Mouse (Mus musculus) spleen, adult 2 months (tissue): ENCODE data around the gene Tdrd9. TPM values are rescaled to one million over a fixed set of nuclear protein-coding genes. Genes with fewer than 3 reads are reported as not detected.

Experiments used
- DNase-seq, 2 experiments: peaks; one replicate each; pipeline versions ENCODE4 v3.0.0 to v3.0.0-alpha.2; 2012 to 2021; ENCODE audit warnings: low spot score in 2 of 2, low read depth in 1 of 2
- H3K27ac ChIP-seq: fragments of 200-500 bp; 2 replicates; pipeline ENCODE4 v1.5.1; 2012; ENCODE audit warnings: low read length, inconsistent platforms; ENCODE audit not compliant: insufficient read depth
- H3K27me3 ChIP-seq: fragments of 200-500 bp; 2 replicates; pipeline ENCODE4 v1.6.1; 2012; ENCODE audit warnings: mild to moderate bottlenecking, moderate library complexity, low read length, inconsistent platforms; ENCODE audit not compliant: control insufficient read depth, insufficient read depth
- H3K36me3 ChIP-seq: fragments of 200-500 bp; 2 replicates; pipeline ENCODE4 v1.6.1; 2012; ENCODE audit warnings: mild to moderate bottlenecking, low read length, inconsistent platforms; ENCODE audit not compliant: control insufficient read depth, insufficient read depth
- H3K4me1 ChIP-seq: fragments of 200-500 bp; 2 replicates; pipeline ENCODE4 v1.6.1; 2011; ENCODE audit warnings: inconsistent platforms; ENCODE audit not compliant: control insufficient read depth, insufficient read depth, insufficient read length
- H3K4me3 ChIP-seq: fragments of 200-500 bp; 2 replicates; pipeline ENCODE4 v1.5.1; 2011; ENCODE audit warnings: mild to moderate bottlenecking, inconsistent platforms; ENCODE audit not compliant: insufficient read depth, insufficient read length; ENCODE audit errors: extremely low read depth
- CTCF ChIP-seq: fragments of 200-500 bp; IDR thresholded peaks from 2 replicates; pipeline ENCODE4 v1.5.1; 2011; ENCODE audit warnings: mild to moderate bottlenecking, inconsistent platforms; ENCODE audit not compliant: insufficient read depth, insufficient read length, insufficient replicate concordance; ENCODE audit errors: extremely low read depth
- POLR2A ChIP-seq: fragments of 200-500 bp; IDR thresholded peaks from 2 replicates; pipeline ENCODE4 v1.6.1; 2011; ENCODE audit warnings: low read depth, low read length, inconsistent platforms
- WGBS: fragments of 180-500 bp; shearing (Covaris S2); methylation state at CpG from one replicate; pipeline ENCODE4 v1.1.7; 2018; 5-methylcytosine and 5-hydroxymethylcytosine counted together
- polyA plus RNA-seq: library from polyadenylated mRNA; depleted of rRNA; stranded (reverse); fragments of >200 nt; gene quantifications from 2 replicates; pipeline ENCODE4 v1.2.3, GENCODE M21; 2012; rRNA removed

Tdrd9 gene
- polyA plus RNA-seq, 1 experiment, result not detected

GRCm38 (mm10) chr12:112117006-112117405, 145.6 kb downstream of the Tdrd9 start:
- no peak overlapping the region for H3K4me3 ChIP-seq

GRCm38 (mm10) chr12:112117649-112118048, 146.3 kb downstream of the Tdrd9 start:
- Histone ChIP-seq H3K4me3 (no peak overlapping the region), H3K4me1 (no peaks in the 10 kb centered on the region), H3K36me3 (no peaks in the 10 kb centered on the region), H3K27ac (no peak overlapping the region), H3K27me3 (no peaks in the 10 kb centered on the region)
- WGBS, result 74% methylated on average over 7 of the region's 7 CpGs
- no peak for DNase-seq
- TF ChIP-seq POLR2A (no peak), CTCF (no peak)

More at GRCm38 (mm10) chr12:112117006-112117405, 145.6 kb downstream of the Tdrd9 start:
- no peak for TF ChIP-seq POLR2A
- TF ChIP-seq CTCF, result no peak
- no peaks in the 10 kb centered on the region for H3K36me3 ChIP-seq
- H3K27ac ChIP-seq, result no peak overlapping the region
- H3K27me3 ChIP-seq, result no peaks in the 10 kb centered on the region
- WGBS, result 65% methylated on average over 5 of the region's 5 CpGs
- no peak for DNase-seq
- no peaks in the 10 kb centered on the region for H3K4me1 ChIP-seq

Other genes starting within 250 kb of the Tdrd9 start
- 43.5 and 46.4 TPM in 2 replicates for gene Klc1, start 212.7 kb upstream of the Tdrd9 start, polyA plus RNA-seq
- 5.0 and 6.8 TPM in 2 replicates for gene Xrcc3, start 157.7 kb upstream of the Tdrd9 start, polyA plus RNA-seq
- gene Zfyve21, start 157.4 kb upstream of the Tdrd9 start, polyA plus RNA-seq, result 13.3 and 14.7 TPM in 2 replicates
- 13.7 and 13.8 TPM in 2 replicates for gene Ppp1r13b, start 63.4 kb upstream of the Tdrd9 start, polyA plus RNA-seq
- gene Atp5mpl, start 4.6 kb upstream of the Tdrd9 start, polyA plus RNA-seq, result 8.8 and 9.3 TPM in 2 replicates
- gene Rd3l, start 9.8 kb downstream of the Tdrd9 start, polyA plus RNA-seq, result not detected in 2 replicates
- gene Aspg, start 135.1 kb downstream of the Tdrd9 start, polyA plus RNA-seq, result 0.08 and 0.54 TPM in 2 replicates
- gene Kif26a, start 174.6 kb downstream of the Tdrd9 start, polyA plus RNA-seq, result 1.8 and 2.1 TPM in 2 replicates